Comparison of ENCODE assay signal across 8 mouse cellular contexts in the genomic region with DNA sequence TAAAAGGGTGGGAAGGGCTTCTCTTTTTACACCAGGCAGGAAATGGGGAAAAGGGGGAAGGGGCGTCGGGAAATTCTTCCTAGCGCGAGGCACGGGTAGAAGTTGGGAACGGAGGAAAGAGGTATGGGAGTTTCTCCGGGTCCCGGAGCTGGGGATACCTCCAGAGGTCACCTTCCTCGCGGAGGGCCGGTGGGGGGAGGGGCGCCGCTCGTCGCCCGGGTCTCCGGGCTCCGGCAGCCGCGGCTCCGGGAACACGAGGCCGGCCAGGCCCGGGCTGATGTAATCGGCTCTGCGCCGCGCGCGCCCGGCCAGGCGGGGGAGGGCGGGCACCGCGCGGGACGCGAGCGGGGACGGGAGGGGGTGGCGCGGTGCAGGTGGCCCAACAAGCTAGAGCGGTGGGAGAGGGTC. TPM values are rescaled to one million over a fixed set of nuclear protein-coding genes. Genes with fewer than 3 reads are reported as not detected.
DNase-seq lines count a peak whose midpoint lies in the region; ATAC-seq and TF ChIP-seq lines count a peak whose summit lies in the region.

No protein-coding gene starts in this region.

- H3K27me3 ChIP-seq in kidney, embryonic 14.5 days (ENCODE audit: control insufficient read depth, insufficient read depth, low read length) = no peaks in the 10 kb centered on the region
- no peaks in the 10 kb centered on the region for H3K27me3 ChIP-seq in forebrain, embryonic 14.5 days (replicated peaks; ENCODE audit: control insufficient read depth, insufficient read depth, low read length)
- H3K27me3 ChIP-seq in hindbrain, embryonic 13.5 days = peaks cover 5% of the 10 kb centered on the region; the same call in 1 of the 2 replicates
- H3K27me3 ChIP-seq in liver, adult 2 months (ENCODE audit: control insufficient read depth, insufficient read depth, low read length) = no peaks in the 10 kb centered on the region

- whole genome bisulfite sequencing in kidney, embryonic 14.5 days = under 1% methylated on average over 41 of the region's 43 CpGs
- under 1% methylated on average over 34 of the region's 43 CpGs for WGBS in forebrain, embryonic 14.5 days
- WGBS in hindbrain, embryonic 13.5 days = 0% methylated on average over 34 of the region's 43 CpGs
- WGBS in liver, adult 2 months = 1% methylated on average over 38 of the region's 43 CpGs

- H3K4me1 ChIP-seq in kidney, embryonic 14.5 days (ENCODE audit: control insufficient read depth, insufficient read depth, low read length) = peaks cover 57% of the 10 kb centered on the region
- peaks cover 29% of the 10 kb centered on the region for H3K4me1 ChIP-seq in forebrain, embryonic 14.5 days (ENCODE audit: control insufficient read depth, insufficient read depth, low read length)
- H3K4me1 ChIP-seq in hindbrain, embryonic 13.5 days (replicated peaks) = peaks cover 63% of the 10 kb centered on the region
- H3K4me1 ChIP-seq in liver, adult 2 months (ENCODE audit: control insufficient read depth, insufficient read depth, low read length) = peaks cover 7% of the 10 kb centered on the region

- TF ChIP-seq CTCF in liver, adult 2 months (IDR thresholded peaks at IDR 0.05; ENCODE audit: low read depth, low read length) = no peak

- peaks cover 11% of the 10 kb centered on the region for H3K36me3 ChIP-seq in kidney, embryonic 14.5 days (ENCODE audit: control insufficient read depth, insufficient read depth, low read length)
- peaks cover 7% of the 10 kb centered on the region for H3K36me3 ChIP-seq in forebrain, embryonic 14.5 days (ENCODE audit: control insufficient read depth, insufficient read depth, low read length)
- peaks cover 2% of the 10 kb centered on the region; the same call in 1 of the 2 replicates for H3K36me3 ChIP-seq in hindbrain, embryonic 13.5 days
- peaks cover 9% of the 10 kb centered on the region; the same call in 1 of the 2 replicates for H3K36me3 ChIP-seq in liver, adult 2 months (ENCODE audit: control insufficient read depth, insufficient read depth, low read length)

- H3K9ac ChIP-seq in kidney, embryonic 14.5 days (ENCODE audit: low read depth, low read length) = peak overlapping the region; percentile 97
- H3K9ac ChIP-seq in forebrain, embryonic 14.5 days (ENCODE audit: low read length) = peak overlapping the region; percentile 91
- H3K9ac ChIP-seq in hindbrain, embryonic 13.5 days = peak overlapping the region; percentile 93
- peak overlapping the region; percentile 98 for H3K9ac ChIP-seq in liver, adult 2 months (ENCODE audit: low read depth, low read length)

- peaks cover 34% of the 10 kb centered on the region for H3K79me2 ChIP-seq in liver, adult 2 months (ENCODE audit: control insufficient read depth, insufficient read depth, low read length)

- no peak for DNase-seq in kidney, adult 9 months
- DNase-seq in adrenal gland, postnatal 36 days = peak; percentile 67 to 83
- peak; percentile 49 for DNase-seq in forebrain, embryonic 14.5 days (ENCODE audit: low spot score)
- no peak for DNase-seq in liver, adult 2 months (ENCODE audit: extremely low read depth, low read depth, low spot score)
- peak; percentile 73 for DNase-seq in neural tube, embryonic 10.5 days (ENCODE audit: extremely low spot score, low spot score)
- DNase-seq in urinary bladder, postnatal 14 days (ENCODE audit: low spot score) = peak; percentile 55

- peak overlapping the region; percentile 99 for H3K27ac ChIP-seq in kidney, embryonic 14.5 days (ENCODE audit: low read depth, low read length)
- H3K27ac ChIP-seq in forebrain, embryonic 14.5 days (ENCODE audit: low read depth, low read length) = peak overlapping the region; percentile 87
- H3K27ac ChIP-seq in hindbrain, embryonic 13.5 days = peak overlapping the region; percentile 91
- H3K27ac ChIP-seq in liver, adult 2 months (replicated peaks; ENCODE audit: insufficient read depth, low read depth, low read length) = peak overlapping the region; percentile 99

- peak; percentile 11; the same call in 1 of the 2 replicates for ATAC-seq in kidney, embryonic 14.5 days (ENCODE audit: low FRiP score, low TSS enrichment)
- ATAC-seq in forebrain, embryonic 14.5 days = peak; percentile 25; the same call in 1 of the 2 replicates
- ATAC-seq in hindbrain, embryonic 13.5 days (ENCODE audit: low FRiP score) = peak; percentile 26; the same call in 1 of the 2 replicates

- no peaks in the 10 kb centered on the region for H3K9me3 ChIP-seq in kidney, embryonic 14.5 days (ENCODE audit: control insufficient read depth, low read length)
- H3K9me3 ChIP-seq in forebrain, embryonic 14.5 days (replicated peaks; ENCODE audit: control insufficient read depth, low read length) = no peaks in the 10 kb centered on the region
- no peaks in the 10 kb centered on the region for H3K9me3 ChIP-seq in hindbrain, embryonic 13.5 days

- TF ChIP-seq POLR2A in liver, adult 2 months (IDR thresholded peaks at IDR 0.05; ENCODE audit: extremely low read depth, insufficient read depth, low read length) = no peak

- H3K4me2 ChIP-seq in kidney, embryonic 14.5 days (replicated peaks; ENCODE audit: low read depth, low read length) = peak overlapping the region; percentile 92
- peak overlapping the region; percentile 90 for H3K4me2 ChIP-seq in forebrain, embryonic 14.5 days (ENCODE audit: low read length)
- H3K4me2 ChIP-seq in hindbrain, embryonic 13.5 days = peak overlapping the region; percentile 95

- peak overlapping the region; percentile 93 for H3K4me3 ChIP-seq in kidney, embryonic 14.5 days (ENCODE audit: low read length)
- peak overlapping the region; percentile 89 for H3K4me3 ChIP-seq in forebrain, embryonic 14.5 days (ENCODE audit: low read depth, low read length)
- peak overlapping the region; percentile 86 for H3K4me3 ChIP-seq in hindbrain, embryonic 13.5 days
- H3K4me3 ChIP-seq in liver, adult 2 months (ENCODE audit: insufficient read depth, low read depth, low read length) = peak overlapping the region; percentile 99

RNA-seq across cellular contexts. Expression of gene Vegfa, which starts 1.8 kb away (rescaled TPM):
- polyA plus RNA-seq in kidney, embryonic 14.5 days (2014; fragmentation: Nextera tagmentation; extraction: Ambion mirVana) = 8.2 and 10.1 TPM in 2 replicates
- total RNA-seq in adrenal gland, postnatal 36 days (2021) = 100 to 1,000 TPM; 330 to 830 TPM
- 2.3 and 2.6 TPM in 2 replicates for polyA plus RNA-seq in forebrain, embryonic 14.5 days (2014; fragmentation: Nextera tagmentation; extraction: Ambion mirVana)
- polyA plus RNA-seq in hindbrain, embryonic 13.5 days (2015; fragmentation: Nextera tagmentation; extraction: Ambion mirVana) = 2.8 and 4.1 TPM in 2 replicates
- 120 TPM in 2 replicates for total RNA-seq in liver, adult 2 months (2014; rRNA removed)
- polyA plus RNA-seq in liver, adult 2 months (2012; rRNA removed) = 188 and 288 TPM in 2 replicates

Comparison
In these comparisons a context has a peak if more than half of its experiments do, and no peak if none do; other contexts are left out.
1. DNase-seq: peak in adrenal gland, postnatal 36 days (2 of 2), forebrain, embryonic 14.5 days (single experiment), neural tube, embryonic 10.5 days (single experiment) and urinary bladder, postnatal 14 days (single experiment); none in kidney, adult 9 months (single experiment) and liver, adult 2 months (single experiment).
2. RNA of gene Vegfa, which starts 1.8 kb away (polyA plus RNA-seq): 188 to 288 TPM in liver, adult 2 months; 8.2 to 10.1 TPM in kidney, embryonic 14.5 days, 2.8 to 4.1 TPM in hindbrain, embryonic 13.5 days and 2.3 to 2.6 TPM in forebrain, embryonic 14.5 days; every median in the first group is over 10 times any median in the second.
3. Peak in every context shown above with its lines, with median percentiles within 50 percentile points of each other: ATAC-seq, H3K27ac ChIP-seq, H3K4me2 ChIP-seq, H3K4me3 ChIP-seq and H3K9ac ChIP-seq.